Mouse (Mus musculus): ENCODE measurements around the gene Lypd6b. TPM values are rescaled to one million over a fixed set of nuclear protein-coding genes. Genes with fewer than 3 reads are reported as not detected.

The Lypd6b gene
- 2.0 and 2.6 TPM in 2 replicates for polyA plus RNA-seq (2015; fragmentation: Nextera tagmentation; extraction: Ambion mirVana)

DNA sequence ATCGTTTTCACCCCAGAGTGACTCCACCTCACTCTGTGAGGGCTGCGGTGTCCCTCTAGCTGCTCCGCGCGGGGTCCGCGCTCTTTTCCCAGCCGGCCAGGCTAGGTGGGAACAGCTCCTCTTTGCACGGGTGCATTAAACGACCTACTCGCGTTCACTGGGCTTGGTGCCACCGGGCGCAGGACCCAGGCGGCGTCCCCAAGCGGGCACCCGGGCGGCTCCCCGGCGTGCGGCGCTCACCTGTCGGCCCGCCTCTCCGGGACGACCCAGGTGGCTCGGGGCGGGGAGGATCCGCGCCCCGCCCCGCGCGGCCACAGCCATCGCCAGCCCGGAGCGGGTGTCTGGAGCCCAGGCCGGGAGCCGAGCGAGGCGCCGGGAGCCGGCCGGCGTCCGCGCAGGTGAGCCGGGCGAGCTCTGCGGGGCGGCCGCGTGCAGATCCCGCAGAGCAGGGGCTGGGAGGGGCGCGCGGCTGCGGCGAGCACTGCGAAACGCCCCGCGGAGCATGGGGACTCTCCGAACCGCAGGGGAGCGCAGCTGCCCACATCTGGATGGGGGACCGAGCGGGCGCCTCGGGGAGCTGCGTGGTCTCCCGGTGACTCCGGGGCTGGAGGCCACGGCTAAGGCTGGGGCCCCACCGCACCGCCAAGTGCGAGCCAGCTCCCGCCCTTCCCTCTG is at the start of gene Lypd6b:
Gene Lypd6b, plus strand, starts transcription at position 313 of the 675 bp plus-strand sequence.
- Histone ChIP-seq H3K36me3 (ENCODE audit: control insufficient read depth, insufficient read depth, low read length) (no peaks in the 10 kb centered on the region), H3K4me1 (ENCODE audit: control insufficient read depth, insufficient read depth, low read length) (peaks cover 6% of the 10 kb centered on the region; the same call in 1 of the 2 replicates), H3K27ac (ENCODE audit: low read length) (no peak within 1 kb of the TSS), H3K9ac (ENCODE audit: low read depth, low read length) (peak within 1 kb of the TSS; percentile 70), H3K4me2 (ENCODE audit: low read depth, low read length) (peak within 1 kb of the TSS; percentile 98), H3K27me3 (replicated peaks; ENCODE audit: control insufficient read depth, insufficient read depth, low read length) (peaks cover 8% of the 10 kb centered on the region; the same call in 1 of the 2 replicates), H3K4me3 (ENCODE audit: low read length) (peak within 1 kb of the TSS; percentile 68), H3K9me3 (ENCODE audit: control insufficient read depth, low read length) (no peaks in the 10 kb centered on the region; the same call in 1 of the 2 replicates)
- ATAC-seq = peak; percentile 94
- under 1% methylated on average over 79 of the region's 79 CpGs for WGBS

- WGBS = 51% methylated on average over 5 of the region's 5 CpGs
- H3K36me3 ChIP-seq (ENCODE audit: control insufficient read depth, insufficient read depth, low read length) = no peaks in the 10 kb centered on the region
- H3K4me3 ChIP-seq (ENCODE audit: low read length) = no peak overlapping the region
- H3K9ac ChIP-seq (ENCODE audit: low read depth, low read length) = no peak overlapping the region
- ATAC-seq = peak; percentile 61
- H3K4me1 ChIP-seq (ENCODE audit: control insufficient read depth, insufficient read depth, low read length) = peaks cover 5% of the 10 kb centered on the region; the same call in 1 of the 2 replicates
- H3K4me2 ChIP-seq (ENCODE audit: low read depth, low read length) = no peak overlapping the region
- H3K27ac ChIP-seq (ENCODE audit: low read length) = no peak overlapping the region
- H3K9me3 ChIP-seq (ENCODE audit: control insufficient read depth, low read length) = no peaks in the 10 kb centered on the region
- H3K27me3 ChIP-seq (replicated peaks; ENCODE audit: control insufficient read depth, insufficient read depth, low read length) = no peaks in the 10 kb centered on the region
Observed at GRCm38 (mm10) chr2:49739046-49739445, 48.4 kb upstream of the Lypd6b start.

DNA sequence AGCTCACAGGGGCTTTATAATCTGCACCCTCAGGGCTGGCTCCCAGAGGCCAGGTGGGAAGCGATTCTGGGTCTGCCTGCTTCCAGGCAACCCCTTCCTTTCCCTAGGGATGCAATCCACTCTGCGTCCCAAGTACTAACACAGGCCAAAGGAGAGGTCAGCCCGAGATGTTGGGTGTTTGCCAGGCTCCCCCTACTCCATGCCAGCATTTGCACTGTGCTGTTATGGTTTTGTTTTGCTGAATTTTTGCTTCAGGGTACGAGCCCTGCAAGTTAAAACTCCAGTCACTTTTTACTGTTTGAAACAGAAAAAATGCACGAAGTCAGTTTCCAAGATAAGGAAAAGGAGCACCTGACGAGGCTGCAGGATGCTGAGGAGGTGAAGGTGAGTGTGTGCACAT is 46.5 kb upstream of the Lypd6b start:
- no peak for ATAC-seq
- Histone ChIP-seq H3K9ac (ENCODE audit: low read depth, low read length) (no peak overlapping the region), H3K4me3 (ENCODE audit: low read length) (no peak overlapping the region), H3K36me3 (ENCODE audit: control insufficient read depth, insufficient read depth, low read length) (no peaks in the 10 kb centered on the region), H3K4me1 (ENCODE audit: control insufficient read depth, insufficient read depth, low read length) (peaks cover 8% of the 10 kb centered on the region), H3K4me2 (ENCODE audit: low read depth, low read length) (no peak overlapping the region), H3K27ac (ENCODE audit: low read length) (no peak overlapping the region), H3K9me3 (ENCODE audit: control insufficient read depth, low read length) (no peaks in the 10 kb centered on the region), H3K27me3 (replicated peaks; ENCODE audit: control insufficient read depth, insufficient read depth, low read length) (no peaks in the 10 kb centered on the region)
- WGBS = 72% methylated on average over 6 of the region's 6 CpGs

- no peak for ATAC-seq
- no peak overlapping the region for H3K27ac ChIP-seq (ENCODE audit: low read length)
- no peaks in the 10 kb centered on the region for H3K9me3 ChIP-seq (ENCODE audit: control insufficient read depth, low read length)
- no peaks in the 10 kb centered on the region for H3K36me3 ChIP-seq (ENCODE audit: control insufficient read depth, insufficient read depth, low read length)
- no peak overlapping the region for H3K4me2 ChIP-seq (ENCODE audit: low read depth, low read length)
- H3K4me1 ChIP-seq (ENCODE audit: control insufficient read depth, insufficient read depth, low read length) = peaks cover 8% of the 10 kb centered on the region
- no peak overlapping the region for H3K9ac ChIP-seq (ENCODE audit: low read depth, low read length)
- no peaks in the 10 kb centered on the region for H3K27me3 ChIP-seq (replicated peaks; ENCODE audit: control insufficient read depth, insufficient read depth, low read length)
- no peak overlapping the region for H3K4me3 ChIP-seq (ENCODE audit: low read length)
- WGBS = 69% methylated on average over 16 of the region's 16 CpGs
Observed at GRCm38 (mm10) chr2:49741895-49742734, 45.4 kb upstream of the Lypd6b start.

DNA sequence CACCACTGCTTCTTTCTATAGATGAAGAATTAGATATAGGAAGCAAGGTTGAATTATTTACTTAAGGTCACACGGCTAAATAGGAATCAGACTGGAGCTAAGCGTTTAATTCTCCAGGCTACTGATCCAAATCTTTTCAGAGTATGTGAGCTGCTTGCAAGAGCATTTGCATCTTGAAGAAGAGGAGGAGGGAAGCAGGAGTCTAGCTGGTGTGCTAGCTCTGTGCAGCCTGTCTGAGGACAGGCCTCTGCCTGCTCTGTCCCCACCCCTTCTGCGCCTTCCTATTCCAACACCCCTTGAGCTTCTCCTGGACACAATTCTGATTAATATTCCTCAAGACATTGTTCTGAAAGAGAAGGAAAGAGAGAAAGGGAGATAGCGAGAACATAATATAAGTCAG is 44.6 kb upstream of the Lypd6b start:
- Histone ChIP-seq H3K27me3 (replicated peaks; ENCODE audit: control insufficient read depth, insufficient read depth, low read length) (no peaks in the 10 kb centered on the region), H3K4me2 (ENCODE audit: low read depth, low read length) (no peak overlapping the region), H3K27ac (ENCODE audit: low read length) (no peak overlapping the region), H3K9ac (ENCODE audit: low read depth, low read length) (no peak overlapping the region), H3K36me3 (ENCODE audit: control insufficient read depth, insufficient read depth, low read length) (no peaks in the 10 kb centered on the region), H3K4me3 (ENCODE audit: low read length) (no peak overlapping the region), H3K4me1 (ENCODE audit: control insufficient read depth, insufficient read depth, low read length) (peaks cover 8% of the 10 kb centered on the region), H3K9me3 (ENCODE audit: control insufficient read depth, low read length) (no peaks in the 10 kb centered on the region)
- WGBS = 83% methylated on average over 4 of the region's 4 CpGs
- no peak for ATAC-seq

DNA sequence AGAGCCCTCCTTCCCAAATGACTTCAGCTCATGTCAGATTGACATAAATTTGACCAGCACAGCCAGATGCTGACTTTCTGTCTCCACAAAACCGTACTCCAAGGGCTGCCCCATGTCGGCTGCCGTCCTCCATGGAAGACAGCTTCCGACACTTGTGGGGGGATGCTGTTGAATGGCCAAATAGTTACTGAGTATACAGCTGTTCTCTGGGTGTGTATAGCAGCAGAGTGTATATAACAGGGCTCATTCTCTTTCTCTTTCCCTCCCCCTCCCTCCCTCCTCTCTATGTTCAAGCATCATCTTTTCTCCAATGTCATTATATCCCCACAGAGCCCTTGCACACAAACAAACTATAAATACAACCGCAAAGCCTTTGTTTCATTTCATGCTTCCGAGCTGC is 43.7 kb upstream of the Lypd6b start:
- no peak overlapping the region for H3K27ac ChIP-seq (ENCODE audit: low read length)
- no peak overlapping the region for H3K4me2 ChIP-seq (ENCODE audit: low read depth, low read length)
- no peaks in the 10 kb centered on the region for H3K27me3 ChIP-seq (replicated peaks; ENCODE audit: control insufficient read depth, insufficient read depth, low read length)
- H3K36me3 ChIP-seq (ENCODE audit: control insufficient read depth, insufficient read depth, low read length) = no peaks in the 10 kb centered on the region
- ATAC-seq = no peak
- no peak overlapping the region for H3K9ac ChIP-seq (ENCODE audit: low read depth, low read length)
- peaks cover 8% of the 10 kb centered on the region for H3K4me1 ChIP-seq (ENCODE audit: control insufficient read depth, insufficient read depth, low read length)
- no peak overlapping the region for H3K4me3 ChIP-seq (ENCODE audit: low read length)
- no peaks in the 10 kb centered on the region for H3K9me3 ChIP-seq (ENCODE audit: control insufficient read depth, low read length)
- WGBS = 56% methylated on average over 6 of the region's 6 CpGs

- H3K36me3 ChIP-seq (ENCODE audit: control insufficient read depth, insufficient read depth, low read length) = no peaks in the 10 kb centered on the region
- H3K9me3 ChIP-seq (ENCODE audit: control insufficient read depth, low read length) = no peaks in the 10 kb centered on the region
- no peak overlapping the region for H3K4me2 ChIP-seq (ENCODE audit: low read depth, low read length)
- H3K9ac ChIP-seq (ENCODE audit: low read depth, low read length) = no peak overlapping the region
- no peak for ATAC-seq
- WGBS = 54% methylated on average over 11 of the region's 11 CpGs
- no peak overlapping the region for H3K27ac ChIP-seq (ENCODE audit: low read length)
- H3K4me1 ChIP-seq (ENCODE audit: control insufficient read depth, insufficient read depth, low read length) = peaks cover 8% of the 10 kb centered on the region
- no peaks in the 10 kb centered on the region for H3K27me3 ChIP-seq (replicated peaks; ENCODE audit: control insufficient read depth, insufficient read depth, low read length)
- no peak overlapping the region for H3K4me3 ChIP-seq (ENCODE audit: low read length)
Observed at GRCm38 (mm10) chr2:49744251-49745093, 43.0 kb upstream of the Lypd6b start.

GRCm38 (mm10) chr2:49745094-49745781 is 42.2 kb upstream of the Lypd6b start:
- Histone ChIP-seq H3K4me3 (ENCODE audit: low read length) (no peak overlapping the region), H3K27me3 (replicated peaks; ENCODE audit: control insufficient read depth, insufficient read depth, low read length) (no peaks in the 10 kb centered on the region), H3K4me2 (ENCODE audit: low read depth, low read length) (no peak overlapping the region), H3K9ac (ENCODE audit: low read depth, low read length) (no peak overlapping the region), H3K36me3 (ENCODE audit: control insufficient read depth, insufficient read depth, low read length) (no peaks in the 10 kb centered on the region), H3K27ac (ENCODE audit: low read length) (no peak overlapping the region), H3K4me1 (ENCODE audit: control insufficient read depth, insufficient read depth, low read length) (peaks cover 8% of the 10 kb centered on the region), H3K9me3 (ENCODE audit: control insufficient read depth, low read length) (no peaks in the 10 kb centered on the region)
- 62% methylated on average over 14 of the region's 14 CpGs for WGBS
- ATAC-seq = 0 out of 2 replicates have a peak, but pooled peaks have one; percentile 22

All from intestine, embryonic 16.5 days (tissue).